Mouse (Mus musculus): ENCODE measurements at regions not wholly inside any gene's neighbourhood (a gene's known extent, or its start where the extent isn't known, plus 50 kb on each side); places are given as distances from the start of the nearest gene placed in this dataset.

DNA sequence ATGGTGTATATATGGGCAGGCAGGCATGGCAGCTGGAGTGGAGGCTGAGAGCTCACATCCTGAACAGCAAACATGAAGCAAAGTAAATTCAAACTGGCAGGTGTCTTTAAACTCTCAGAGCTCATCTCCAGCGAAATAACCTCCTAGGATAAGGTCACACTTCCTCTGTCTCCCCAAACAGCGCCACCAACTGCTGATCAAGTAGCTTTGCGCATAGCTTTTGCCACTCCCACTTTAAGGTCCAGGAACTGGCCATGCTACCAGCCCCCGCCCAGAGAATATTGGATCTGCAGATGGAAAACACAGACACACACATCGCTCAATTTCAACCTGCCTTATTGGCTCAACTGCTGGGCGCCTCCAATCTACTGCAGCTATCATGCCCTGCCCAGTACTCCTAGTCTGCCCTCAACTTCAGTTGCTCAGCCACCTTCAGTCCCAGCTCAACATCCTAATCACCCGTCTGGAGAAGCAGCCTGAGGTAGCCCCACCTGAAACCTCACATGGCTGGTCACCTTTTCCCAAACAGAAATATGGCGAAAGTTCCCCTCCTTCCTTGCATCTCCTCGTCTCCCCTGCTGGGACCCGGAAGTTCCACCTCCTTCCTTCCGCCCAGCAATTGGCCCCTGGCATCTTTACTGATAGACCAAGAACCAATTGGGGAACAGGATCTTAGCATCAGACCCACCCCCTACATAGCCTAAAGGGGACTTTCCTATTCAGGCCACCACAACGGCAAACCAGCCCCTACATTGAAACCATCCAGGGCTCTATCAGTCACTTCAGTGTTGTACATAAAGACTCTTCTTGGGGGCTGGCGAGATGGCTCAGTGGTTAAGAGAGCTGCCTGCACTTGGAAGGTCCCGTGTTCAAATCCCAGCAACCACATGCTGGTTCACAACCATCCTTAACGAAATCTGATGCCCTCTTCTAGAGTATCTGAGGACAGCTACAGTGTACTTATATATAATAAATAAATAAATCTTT lies 70.4 kb upstream of the Slc38a4 start:
- no peak for DNase-seq

DNA sequence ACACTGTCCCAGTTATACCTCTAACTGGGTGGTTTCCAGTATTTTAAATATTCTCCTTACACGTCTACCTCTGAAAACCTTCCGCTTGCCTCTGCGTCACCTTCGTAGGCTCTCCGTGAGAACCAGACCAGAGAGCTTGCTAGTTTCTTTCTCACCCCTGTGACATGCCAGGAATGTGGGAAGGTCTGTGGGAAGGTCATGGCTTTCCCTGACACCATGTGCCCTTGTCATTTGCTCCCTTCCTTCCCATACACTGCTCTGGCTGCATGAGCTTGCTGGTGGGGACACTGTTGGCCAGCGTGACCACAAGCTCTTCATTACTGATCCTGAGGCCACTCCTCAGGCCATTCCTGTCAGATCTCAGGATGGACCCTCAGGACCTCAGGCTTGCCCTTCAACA lies 66.5 kb upstream of the Slc38a4 start:
- no peak for DNase-seq

DNA sequence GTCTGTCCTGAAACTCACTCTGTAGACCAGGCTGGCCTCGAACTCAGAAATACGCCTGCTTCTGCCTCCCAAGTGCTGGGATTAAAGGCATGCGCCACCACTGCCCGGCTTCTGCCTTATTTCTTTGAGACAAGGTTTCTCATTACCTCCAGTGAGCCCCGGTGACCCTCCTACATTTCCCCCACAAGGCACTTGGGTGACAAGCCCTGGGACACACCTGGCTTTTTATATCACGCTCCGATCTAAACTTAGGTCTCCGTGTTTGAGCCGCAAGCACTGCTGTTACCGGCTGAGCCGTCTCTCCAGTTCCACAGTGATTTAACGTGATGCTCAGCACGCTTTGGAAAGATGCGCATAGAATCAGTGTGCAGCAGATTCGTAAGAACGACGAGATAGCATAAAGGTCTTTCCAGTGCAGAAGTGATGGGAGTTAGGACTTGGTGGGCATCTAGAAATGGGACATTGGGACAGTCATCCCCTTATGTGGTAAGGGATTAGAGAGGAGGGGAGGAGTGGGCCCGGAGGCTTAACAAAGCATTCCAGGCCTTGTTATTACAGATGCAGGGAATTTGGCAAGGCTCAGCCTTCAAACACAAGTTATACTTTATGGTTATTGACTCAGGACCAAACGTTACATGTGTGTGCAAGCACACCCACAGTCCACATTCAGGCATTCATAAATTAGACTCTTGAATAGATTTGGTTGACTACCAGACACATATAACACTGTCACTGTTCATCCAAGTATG lies 56.9 kb upstream of the Slc38a4 start:
- no peak for DNase-seq

DNA sequence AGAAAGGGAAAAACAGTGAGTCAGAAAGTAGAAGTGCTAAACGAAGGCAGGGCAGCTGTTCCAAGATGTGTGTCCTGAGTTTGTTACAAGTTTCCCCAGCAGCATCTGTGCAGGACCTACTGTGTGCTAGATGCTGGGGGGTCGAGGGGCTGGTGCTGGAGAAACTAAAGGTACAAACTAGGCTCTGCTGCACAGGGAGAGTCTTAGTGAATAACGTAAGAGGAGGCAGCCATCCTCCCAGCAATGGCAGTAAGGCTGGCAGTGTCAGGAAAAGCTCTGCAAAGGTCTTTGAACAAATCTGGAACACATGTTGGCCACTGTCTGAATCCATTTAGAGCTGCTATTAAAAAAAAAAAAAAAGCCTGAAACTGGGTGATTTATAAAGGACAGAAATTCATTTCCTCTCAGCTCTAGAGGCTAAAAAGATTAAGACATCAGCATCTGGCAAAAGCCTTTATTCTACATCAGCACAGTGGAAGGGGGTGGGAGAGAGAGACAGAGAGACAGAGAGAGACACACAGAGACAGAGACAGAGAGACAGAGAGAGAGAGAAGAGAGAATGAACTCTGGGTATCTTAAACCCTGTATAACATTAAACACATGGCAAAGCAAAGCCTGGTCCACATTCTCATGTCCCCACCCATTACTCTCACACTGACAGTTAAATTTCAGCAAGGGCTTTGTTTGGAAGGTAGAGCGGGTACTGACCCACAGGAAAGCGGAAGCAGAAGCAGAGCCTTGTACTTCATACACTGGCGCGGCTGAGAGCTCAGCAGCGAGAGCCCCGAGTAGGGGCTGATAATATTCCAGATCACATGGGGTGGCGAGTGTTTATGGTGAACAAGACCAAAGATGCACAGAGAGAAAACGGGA lies 55.8 kb upstream of the Slc38a4 start:
- DNase-seq = no peak

DNA sequence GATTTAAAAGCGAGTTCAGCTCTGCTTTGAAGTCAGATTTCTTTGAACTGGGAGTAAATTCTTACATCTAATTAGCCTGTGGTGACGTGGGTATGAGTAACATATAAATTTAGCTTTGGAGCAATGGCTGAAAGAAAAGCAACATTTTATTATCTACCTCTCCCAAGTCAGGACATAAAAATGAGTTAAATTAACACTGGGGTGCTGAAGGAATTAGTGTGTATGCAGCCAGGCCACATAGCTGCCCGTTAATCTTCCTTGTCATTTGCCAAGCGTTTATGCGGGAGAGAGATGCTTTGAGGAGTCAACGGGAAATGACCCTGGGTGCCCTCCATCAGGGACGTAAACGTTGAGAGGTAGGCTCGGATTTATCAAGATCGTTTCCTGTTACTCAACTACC lies 52.0 kb upstream of the Slc38a4 start:
- no peak for DNase-seq

DNA sequence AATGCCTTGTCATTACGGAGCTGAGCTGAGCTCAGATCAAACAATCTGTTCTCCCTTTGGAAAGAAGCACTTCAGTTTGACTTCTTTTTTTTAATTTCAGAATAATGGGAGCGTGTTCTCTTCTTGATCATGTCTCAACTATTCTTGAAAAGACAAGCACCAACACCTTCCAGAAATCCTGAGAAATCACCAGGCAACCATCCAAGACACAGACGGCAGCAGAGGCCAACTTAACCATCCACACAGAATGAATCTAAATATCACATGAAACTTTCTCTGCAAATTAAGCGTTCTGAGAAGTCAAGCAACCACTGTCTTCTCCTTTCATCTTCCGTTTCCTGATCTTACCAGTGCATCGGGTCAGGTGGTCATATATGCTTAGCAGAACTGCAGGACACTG lies 50.8 kb upstream of the Slc38a4 start:
- no peak for DNase-seq
